Mouse (Mus musculus): ENCODE measurements around the gene Accsl. TPM values are rescaled to one million over a fixed set of nuclear protein-coding genes. Genes with fewer than 3 reads are reported as not detected.

Accsl gene
- polyA plus RNA-seq, 1 experiment from 2014 or later: not detected

DNA sequence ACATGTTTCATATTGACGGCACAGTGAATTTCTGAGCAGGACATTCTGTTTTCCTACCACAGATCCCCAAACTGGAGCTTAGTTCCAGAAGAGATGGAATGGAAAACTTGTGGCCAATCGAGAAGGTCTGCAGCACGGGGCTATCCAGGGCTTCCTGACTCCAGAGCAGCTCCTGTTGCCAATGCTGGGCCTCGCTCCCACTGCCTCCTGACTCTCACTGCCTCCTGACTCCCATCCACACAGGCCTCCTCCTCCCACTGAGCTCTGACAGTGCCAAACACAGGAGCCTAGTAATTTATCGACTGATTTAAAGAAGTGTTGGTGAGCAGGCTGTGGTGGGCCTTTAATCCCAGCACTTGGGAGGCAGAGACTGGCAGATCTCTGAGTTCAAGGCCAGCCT lies 60.9 kb downstream of the Accsl start:
- WGBS: 80% methylated on average over 5 of the region's 5 CpGs
- Histone ChIP-seq H3K27me3 (replicated peaks) (no peaks in the 10 kb centered on the region), H3K27ac (ENCODE audit: poor library complexity, severe bottlenecking) (no peak overlapping the region), H3K9me3 (replicated peaks) (no peaks in the 10 kb centered on the region), H3K4me3 (no peak overlapping the region), H3K4me1 (replicated peaks) (peaks cover 5% of the 10 kb centered on the region; the same call in 1 of the 2 replicates), H3K36me3 (peaks cover 81% of the 10 kb centered on the region), H3K9ac (no peak overlapping the region), H3K4me2 (no peak overlapping the region)
- ATAC-seq (ENCODE audit: insufficient number of reproducible peaks, low FRiP score): no peak

- no peak for ATAC-seq (ENCODE audit: insufficient number of reproducible peaks, low FRiP score)
- 81% methylated on average over 8 of the region's 8 CpGs for WGBS
- Histone ChIP-seq H3K4me1 (replicated peaks) (peaks cover 5% of the 10 kb centered on the region; the same call in 1 of the 2 replicates), H3K9ac (no peak overlapping the region), H3K4me2 (no peak overlapping the region), H3K27me3 (replicated peaks) (no peaks in the 10 kb centered on the region), H3K9me3 (replicated peaks) (no peaks in the 10 kb centered on the region), H3K27ac (ENCODE audit: poor library complexity, severe bottlenecking) (no peak overlapping the region), H3K36me3 (peaks cover 77% of the 10 kb centered on the region), H3K4me3 (no peak overlapping the region)
These were observed 61.5 kb downstream of the Accsl start for GRCm38 (mm10) chr2:93807440-93807839.

- no peak overlapping the region for H3K9ac ChIP-seq
- peaks cover 76% of the 10 kb centered on the region for H3K36me3 ChIP-seq
- WGBS: 92% methylated on average over 6 of the region's 6 CpGs
- H3K27me3 ChIP-seq (replicated peaks): no peaks in the 10 kb centered on the region
- H3K4me3 ChIP-seq: no peak overlapping the region
- no peak for ATAC-seq (ENCODE audit: insufficient number of reproducible peaks, low FRiP score)
- H3K4me1 ChIP-seq (replicated peaks): peaks cover 5% of the 10 kb centered on the region; the same call in 1 of the 2 replicates
- no peak overlapping the region for H3K27ac ChIP-seq (ENCODE audit: poor library complexity, severe bottlenecking)
- H3K9me3 ChIP-seq (replicated peaks): no peaks in the 10 kb centered on the region
- H3K4me2 ChIP-seq: no peak overlapping the region
These were observed 62.3 kb downstream of the Accsl start for GRCm38 (mm10) chr2:93806487-93807201.

GRCm38 (mm10) chr2:93805523-93805922 lies 63.4 kb downstream of the Accsl start:
- no peaks in the 10 kb centered on the region for H3K27me3 ChIP-seq (replicated peaks)
- H3K9me3 ChIP-seq (replicated peaks): no peaks in the 10 kb centered on the region
- H3K9ac ChIP-seq: no peak overlapping the region
- H3K4me3 ChIP-seq: no peak overlapping the region
- no peak overlapping the region for H3K4me2 ChIP-seq
- 83% methylated on average over 4 of the region's 4 CpGs for WGBS
- peaks cover 70% of the 10 kb centered on the region for H3K36me3 ChIP-seq
- ATAC-seq (ENCODE audit: insufficient number of reproducible peaks, low FRiP score): no peak
- H3K27ac ChIP-seq (ENCODE audit: poor library complexity, severe bottlenecking): no peak overlapping the region
- H3K4me1 ChIP-seq (replicated peaks): peaks cover 5% of the 10 kb centered on the region; the same call in 1 of the 2 replicates

Other genes with a start within 250 kb of the Accsl start
- gene Alx4, start 226.8 kb downstream of the Accsl start, polyA plus RNA-seq (2016; fragmentation: Nextera tagmentation; extraction: Ambion mirVana): 0.15 and 0.17 TPM in 2 replicates
- gene Ext2, start 46.6 kb downstream of the Accsl start, polyA plus RNA-seq (2016; fragmentation: Nextera tagmentation; extraction: Ambion mirVana): 79.8 and 87.2 TPM in 2 replicates
- gene Accs, start 19.2 kb downstream of the Accsl start, polyA plus RNA-seq (2016; fragmentation: Nextera tagmentation; extraction: Ambion mirVana): 6.2 and 6.6 TPM in 2 replicates
- gene Gm13889, start 88.0 kb upstream of the Accsl start, polyA plus RNA-seq (2016; fragmentation: Nextera tagmentation; extraction: Ambion mirVana): 5.9 and 6.9 TPM in 2 replicates
- gene Gm27027, start 127.2 kb upstream of the Accsl start, polyA plus RNA-seq (2016; fragmentation: Nextera tagmentation; extraction: Ambion mirVana): not detected in 2 replicates
- gene Alkbh3, start 141.7 kb upstream of the Accsl start, polyA plus RNA-seq (2016; fragmentation: Nextera tagmentation; extraction: Ambion mirVana): 60.3 and 63.1 TPM in 2 replicates

Measured in heart, embryonic 12.5 days (tissue).